Mouse (Mus musculus) megakaryocyte-erythroid progenitor cell, adult 5-6 weeks (primary cell): ENCODE measurements around the gene Vmn2r7. TPM values are rescaled to one million over a fixed set of nuclear protein-coding genes. Genes with fewer than 3 reads are reported as not detected.
"Not testable (repeated sequence)": the region's sequence is repeated elsewhere in the genome, so short reads cannot be mapped to it uniquely, and the experiment has no call there.

Experiments used
- ATAC-seq: replicated peaks from 2 replicates; pipeline ENCODE4 v1.8.0; 2016; ENCODE audit warnings: mild to moderate bottlenecking, inconsistent platforms; ENCODE audit not compliant: severe bottlenecking, poor library complexity, low FRiP score, low TSS enrichment
- total RNA-seq, 2 experiments: library from RNA; stranded (forward) in 1 of 2; stranded (reverse) in 1 of 2; fragments of 200-1000, 215-1000 nt in 1 of 2; fragments of >200 nt in 1 of 2; fragmentation: Nextera tagmentation in 1 of 2; gene quantifications; 2 replicates each; pipeline ENCODE4 v1.2.3; 2014 to 2017

The Vmn2r7 gene
- not detected in 2 replicates for total RNA-seq (2014; fragmentation: Nextera tagmentation)
- not detected in 2 replicates for total RNA-seq (2017)

DNA sequence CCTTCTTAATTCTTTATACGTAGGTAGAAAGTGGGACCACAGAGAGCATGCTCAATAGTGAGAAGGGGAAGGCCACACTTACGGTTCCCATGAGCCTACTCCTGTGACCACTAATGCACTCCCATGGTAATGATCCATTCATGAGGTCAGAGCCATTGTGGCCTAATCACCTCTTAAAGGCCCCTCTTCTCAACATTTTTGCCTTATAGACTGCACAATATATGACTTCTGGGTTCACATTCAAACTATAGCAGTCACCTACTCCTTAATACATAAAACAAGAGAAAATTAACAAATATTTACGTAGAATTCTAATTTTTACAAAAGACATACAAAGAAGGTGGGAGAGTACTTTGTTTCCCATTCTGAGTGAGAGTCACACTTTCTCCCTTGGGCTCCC is at the start of gene Vmn2r7:
Vmn2r7 (minus strand) TSS at position 101 of the 400 bp plus-strand sequence.
- ATAC-seq = not testable (repeated sequence)

DNA sequence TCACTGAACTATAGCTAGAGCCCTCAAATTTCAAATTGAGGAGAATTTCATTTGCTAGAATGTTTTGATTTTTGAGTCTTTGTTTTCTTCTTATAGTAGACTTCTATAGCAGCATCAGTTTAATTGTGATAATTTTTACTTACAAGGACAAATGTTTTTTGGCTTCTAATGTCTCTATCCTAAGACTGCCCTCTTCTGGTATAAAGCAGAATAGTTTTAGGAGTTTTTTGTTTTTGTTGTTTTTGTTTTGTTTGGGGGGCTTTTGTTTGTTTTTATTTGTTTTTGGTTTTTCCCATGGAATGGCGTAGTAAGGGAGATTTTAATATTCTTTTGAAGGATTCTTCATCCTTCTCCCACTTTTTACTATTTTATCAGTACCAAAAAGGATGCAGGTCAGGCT is 45.2 kb upstream of the Vmn2r7 start:
- ATAC-seq = no peak

DNA sequence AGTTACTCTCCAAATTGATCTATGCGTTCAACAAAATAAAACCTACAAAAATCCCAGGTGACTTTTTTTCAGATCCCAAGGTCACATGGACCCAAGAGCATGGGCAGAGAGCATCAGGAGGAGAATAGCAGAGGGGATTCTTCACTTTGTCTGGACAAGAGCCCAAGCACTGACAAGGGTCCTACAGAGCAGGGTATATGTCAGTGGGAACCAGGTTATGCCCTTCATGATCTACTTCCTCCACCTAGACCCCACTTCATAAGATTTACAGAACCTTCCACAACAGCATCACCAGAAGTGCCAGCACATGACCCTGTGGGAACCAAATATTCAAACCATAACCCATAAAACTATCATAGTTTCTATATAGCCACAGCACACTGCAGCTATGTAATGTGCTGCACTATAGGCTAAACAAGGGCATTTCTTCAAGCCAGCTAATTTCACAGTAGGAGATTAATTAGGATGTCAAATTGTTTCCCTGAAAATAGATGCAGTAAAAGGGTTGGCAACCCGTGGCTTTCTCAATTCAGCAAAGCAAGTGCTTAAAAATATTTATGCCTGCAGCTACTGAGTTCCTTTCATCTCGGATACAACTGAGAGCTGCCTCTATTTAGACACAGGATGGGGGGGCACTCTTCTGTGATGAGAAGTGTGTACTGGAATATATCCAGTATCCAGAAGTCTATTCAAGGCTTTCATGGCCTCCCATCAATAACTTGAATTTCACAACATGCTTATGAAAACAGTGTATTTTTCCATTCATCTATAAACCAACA is 33.8 kb upstream of the Vmn2r7 start:
- ATAC-seq = no peak

DNA sequence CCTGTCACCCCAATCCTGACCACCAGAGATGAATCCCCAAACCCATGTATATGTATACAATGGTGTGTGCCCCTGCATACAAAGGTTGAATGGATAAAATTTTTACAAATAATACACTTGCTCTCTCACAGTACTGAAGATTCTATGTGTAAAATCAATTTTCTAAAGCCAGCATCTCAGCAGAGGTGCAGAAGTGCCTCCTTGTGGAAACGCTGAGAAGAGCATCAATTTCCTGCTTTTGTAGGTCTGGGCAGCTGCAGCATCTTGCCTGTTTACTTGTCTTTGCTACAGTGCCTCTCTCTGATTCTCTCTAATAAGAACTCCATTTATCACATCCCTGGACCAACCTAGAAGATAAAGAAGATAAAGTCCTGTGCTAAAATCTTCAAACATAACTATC is 32.1 kb upstream of the Vmn2r7 start:
- no peak for ATAC-seq

DNA sequence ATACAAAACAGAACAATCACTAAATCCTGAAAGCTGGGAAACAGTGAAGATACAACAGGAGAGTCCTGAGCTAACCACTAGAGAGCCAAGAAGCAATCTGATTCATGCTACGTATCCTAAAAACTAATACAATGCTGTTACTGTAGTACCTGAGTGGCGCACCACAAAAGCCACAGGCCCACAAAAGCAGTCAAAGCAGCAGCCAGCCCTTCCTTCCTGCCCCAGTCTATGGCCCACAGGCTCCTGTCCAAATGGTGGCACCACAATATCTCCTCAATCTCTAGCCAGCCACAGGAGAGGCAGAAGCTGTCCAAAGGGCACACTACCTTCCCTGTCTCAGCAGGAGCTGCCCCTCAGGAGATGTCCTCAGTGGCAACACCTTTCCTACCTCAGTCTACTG is 1.7 kb downstream of the Vmn2r7 start:
- no peak for ATAC-seq

DNA sequence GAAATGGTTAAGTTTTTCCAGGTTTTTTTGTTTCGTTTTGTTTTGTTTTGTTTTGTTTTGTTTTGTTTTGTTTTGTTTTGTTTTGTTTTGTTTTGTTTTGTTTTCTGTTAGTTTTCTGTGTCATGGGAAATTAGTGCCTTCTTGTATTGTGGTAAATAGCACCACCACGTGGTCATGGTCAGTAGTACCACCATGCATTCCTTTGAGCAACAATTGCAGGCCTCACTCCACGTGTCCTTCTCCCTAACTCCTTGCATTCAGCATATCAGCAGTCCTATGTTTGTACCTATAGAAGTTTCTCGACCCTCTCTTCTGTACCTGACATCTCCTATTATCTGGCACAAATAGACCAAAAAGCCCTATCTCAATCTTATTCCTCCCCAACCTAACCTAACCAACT is 2.3 kb downstream of the Vmn2r7 start:
- ATAC-seq = peak; percentile 67

DNA sequence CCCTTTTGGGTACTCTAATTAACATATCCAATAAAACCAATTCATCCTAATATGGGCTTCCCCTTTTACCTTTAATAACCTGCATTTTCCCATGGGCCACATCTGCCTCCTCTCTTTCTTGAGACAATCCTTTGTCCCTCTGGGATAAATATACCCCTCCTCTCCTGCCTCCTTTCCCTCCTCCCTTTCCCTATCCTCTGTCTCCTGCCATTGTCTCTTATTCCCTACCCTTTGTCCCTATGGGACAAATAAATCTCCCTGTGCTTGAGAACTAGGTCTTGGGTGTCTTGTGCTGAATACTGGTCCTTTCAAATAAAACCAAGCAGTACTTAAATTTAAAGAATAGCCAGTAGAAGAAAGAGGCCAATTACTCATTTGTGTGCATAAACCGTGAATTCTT is 13.4 kb downstream of the Vmn2r7 start:
- ATAC-seq = no peak

DNA sequence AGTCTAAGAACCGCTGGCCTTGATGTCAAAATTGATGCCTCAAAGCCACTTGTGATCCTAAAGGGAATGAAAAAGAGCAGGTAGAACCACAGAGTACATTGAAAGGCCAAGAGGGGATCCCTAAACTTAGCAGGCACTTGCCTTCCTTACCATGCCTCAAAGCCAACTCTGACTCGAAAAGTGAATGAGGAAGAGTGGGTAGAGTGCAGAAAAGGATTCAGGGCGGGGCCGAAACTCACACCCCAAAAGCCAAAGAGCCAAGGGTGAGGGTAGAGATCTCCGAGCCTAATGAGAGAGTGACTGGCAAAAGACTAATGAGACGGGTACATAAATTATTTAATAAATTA is 53.3 kb downstream of the Vmn2r7 start:
- ATAC-seq = no peak

DNA sequence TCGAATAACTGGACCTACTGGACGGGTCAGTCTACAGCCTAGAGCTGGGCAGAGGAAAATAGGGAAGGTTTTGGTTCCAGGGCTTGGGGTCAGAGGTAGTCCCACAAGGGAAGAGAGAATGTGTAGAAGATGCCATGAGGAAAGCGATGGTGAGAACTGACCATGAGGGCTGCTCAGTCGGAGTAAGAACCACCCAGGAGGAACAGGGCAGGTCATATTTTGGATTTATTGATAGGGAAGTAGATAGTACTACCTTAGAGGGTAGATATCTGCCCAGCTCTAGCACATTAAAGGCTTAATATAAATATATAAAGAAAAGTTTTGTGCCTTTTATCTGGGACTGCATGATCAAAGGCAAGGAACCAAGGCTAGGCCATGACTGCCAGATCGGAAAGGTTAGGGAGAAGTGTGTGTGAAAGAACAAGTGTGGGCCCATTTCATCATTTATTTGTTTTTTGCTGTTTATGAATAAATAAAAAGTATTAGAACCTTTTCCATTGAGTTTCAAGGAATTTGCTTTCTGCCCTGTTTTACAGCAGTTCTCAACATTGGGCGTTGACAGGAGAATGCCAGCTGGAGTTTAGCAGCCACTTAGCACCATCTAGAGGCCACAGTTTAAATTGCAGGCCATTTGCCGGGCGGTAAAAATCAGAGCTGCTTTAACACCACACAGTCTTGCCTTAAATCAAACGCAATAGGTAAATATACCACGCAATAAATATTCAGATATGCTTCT is 53.9 kb downstream of the Vmn2r7 start:
- no peak for ATAC-seq

DNA sequence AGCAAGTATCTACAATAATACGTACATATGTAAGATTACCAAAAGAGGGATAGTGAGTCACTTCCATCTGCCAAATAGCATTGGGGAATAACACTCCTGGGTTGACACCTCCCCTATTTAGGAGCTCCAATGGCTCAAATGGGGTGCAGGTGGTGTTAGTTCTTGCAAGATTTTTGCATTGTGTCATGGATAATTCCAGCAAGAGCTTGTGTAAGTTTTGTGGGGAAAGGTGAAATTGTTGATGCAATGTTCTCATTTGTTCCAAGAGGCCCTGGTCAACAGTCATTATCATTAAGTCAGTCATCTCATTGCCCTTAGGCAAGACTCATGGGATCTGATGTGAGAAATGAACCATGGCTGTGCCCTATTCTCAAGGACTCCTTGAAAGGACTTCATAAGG is 61.7 kb downstream of the Vmn2r7 start:
- ATAC-seq = no peak

DNA sequence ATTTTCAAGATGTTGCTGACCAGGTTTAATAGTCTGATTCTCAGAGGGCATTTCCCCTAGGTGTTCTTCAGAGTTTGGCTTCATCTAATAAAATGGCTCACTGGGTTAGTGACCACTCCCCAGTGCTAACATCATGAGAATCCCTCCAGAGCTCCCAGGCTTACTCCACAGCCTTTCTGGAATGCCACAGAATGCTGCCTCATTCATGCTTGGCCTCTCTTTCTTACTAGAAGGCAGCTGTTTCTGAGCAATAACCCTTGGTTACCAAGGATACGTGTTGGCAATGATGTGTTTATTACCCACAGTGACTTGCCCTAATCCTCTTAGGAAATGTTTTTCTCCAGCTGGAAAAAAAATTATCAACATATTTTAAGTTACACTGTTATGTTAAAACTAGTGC is 72.4 kb downstream of the Vmn2r7 start:
- ATAC-seq = no peak

DNA sequence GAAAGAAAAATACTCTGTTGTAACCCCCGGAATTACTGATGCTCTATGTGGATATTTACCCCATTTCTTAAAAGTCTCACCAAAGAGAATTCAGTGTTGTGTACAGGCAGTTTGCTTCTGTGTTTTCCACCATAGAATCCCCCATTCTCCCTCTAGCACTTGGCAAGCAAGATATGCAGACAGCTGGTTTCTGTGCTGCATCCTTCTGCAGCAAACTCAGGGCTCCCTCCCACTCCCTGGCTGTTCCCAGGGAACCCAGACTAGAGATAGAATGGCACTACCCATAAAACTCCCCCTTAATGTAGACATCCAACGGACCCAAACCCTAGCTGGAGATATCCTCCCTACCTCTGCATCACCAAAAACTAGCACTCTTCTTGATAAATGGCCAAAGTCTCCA is 88.4 kb downstream of the Vmn2r7 start:
- no peak for ATAC-seq

DNA sequence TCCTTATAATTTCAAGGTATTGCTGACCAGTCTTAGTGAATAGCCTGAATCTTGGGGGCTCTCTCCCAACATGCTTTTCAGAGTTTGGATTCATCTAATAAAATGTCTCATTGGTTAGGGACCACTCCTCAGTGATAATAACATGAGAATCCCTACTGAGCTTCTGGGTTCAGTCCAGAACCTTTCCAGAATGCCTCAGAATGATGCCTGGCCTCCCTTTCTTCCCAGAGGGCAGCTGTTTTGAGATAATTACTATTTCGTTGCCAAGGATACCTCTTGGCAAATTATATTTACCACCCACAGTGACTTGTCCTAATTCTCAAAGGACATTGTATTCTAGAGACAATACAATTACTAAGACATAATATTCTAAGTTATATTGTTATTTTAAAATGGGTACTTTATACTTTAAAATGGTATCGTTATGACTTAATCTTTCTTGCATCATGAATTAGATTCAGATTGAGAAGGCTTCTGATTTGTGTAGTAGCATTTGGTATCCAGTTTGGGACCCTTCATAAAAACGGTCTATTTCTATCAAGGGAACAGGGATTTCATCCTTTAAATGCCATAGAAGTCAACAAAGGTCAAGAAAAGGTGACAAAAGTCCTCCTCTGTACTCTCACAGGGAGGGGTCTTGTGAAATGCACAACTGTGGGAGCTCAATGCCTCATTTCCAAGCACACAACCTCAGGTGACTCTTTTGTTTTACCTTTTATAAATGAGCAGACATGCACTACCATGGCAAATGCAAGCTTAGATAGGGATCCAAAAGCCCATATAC is 117.2 kb downstream of the Vmn2r7 start:
- not testable (repeated sequence) for ATAC-seq

DNA sequence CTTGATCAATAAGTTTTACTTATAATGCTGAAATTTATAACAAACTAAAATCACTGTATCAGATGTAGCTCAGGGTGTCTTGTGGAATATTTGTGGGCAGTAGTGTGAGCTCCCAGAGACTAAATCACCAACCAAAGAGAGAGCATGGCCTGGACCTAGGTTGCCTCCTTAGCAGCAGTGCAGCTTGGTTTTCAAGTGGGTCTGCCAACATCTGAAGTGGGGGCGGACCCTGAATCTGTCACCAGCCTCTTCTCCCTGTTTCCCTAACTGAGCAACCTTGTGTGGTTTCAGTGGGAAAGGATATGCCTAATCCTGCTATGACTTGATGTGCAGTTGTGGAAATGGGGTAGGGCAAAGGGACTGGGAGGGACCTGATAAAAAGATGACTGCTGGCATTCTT is 118.8 kb downstream of the Vmn2r7 start:
- not testable (repeated sequence) for ATAC-seq

DNA sequence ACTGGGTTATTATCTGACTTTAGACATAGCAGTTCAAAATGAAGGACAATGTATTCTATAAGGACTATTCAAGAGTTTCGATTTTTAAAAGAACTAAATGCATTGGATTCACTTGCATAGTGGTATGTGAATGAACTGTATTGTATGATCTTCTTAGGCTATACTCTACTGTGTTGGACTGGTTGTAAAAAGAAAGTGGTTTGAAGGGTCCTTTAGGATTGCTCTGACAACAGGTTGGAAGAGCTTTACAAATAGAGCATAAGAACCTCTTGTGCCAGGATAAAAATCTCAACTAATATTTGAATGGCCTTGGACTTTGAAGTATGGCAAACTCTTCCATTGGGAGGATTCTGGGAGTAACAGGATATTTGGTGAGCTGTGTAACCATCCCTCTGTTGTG is 168.5 kb downstream of the Vmn2r7 start:
- not testable (repeated sequence) for ATAC-seq
